Comparison of ENCODE assay signal across 1 mouse cellular context in genomic region chr3:143584692-143585603, GRCm38 (mm10).
A peak's percentile ranks its signal among the peaks of the same experiment; 100 is the strongest.
TF ChIP-seq lines count a peak whose summit lies in the region.

No protein-coding gene starts in this region.

TF ChIP-seq in CH12.LX, 34 proteins besides CTCF, POLR2A, EP300 and RAD21 (continued from another document):
- TF ChIP-seq NELFE (IDR thresholded peaks at IDR 0.05; ENCODE audit: low read depth, low read length) (no peak), ZMIZ1 (IDR thresholded peaks at IDR 0.05; ENCODE audit: low read depth, low read length) (no peak), BHLHE40 (IDR thresholded peaks at IDR 0.05; ENCODE audit: low read depth, low read length) (0 out of 2 replicates have a peak, but pooled peaks have one; percentile 24), E2F4 (IDR thresholded peaks at IDR 0.05; ENCODE audit: insufficient replicate concordance, low read depth, low read length) (no peak), TBP (conservative IDR thresholded peaks at IDR 0.05; ENCODE audit: low read depth, low read length) (no peak), NRF1 (IDR thresholded peaks at IDR 0.05; ENCODE audit: low read depth, low read length) (no peak), SMC3 (IDR thresholded peaks at IDR 0.05; ENCODE audit: low read depth, low read length) (no peak)
